Mouse (Mus musculus) embryo, embryonic 10.5 days (tissue): ENCODE measurements around the gene Prl7c1.
"Not testable (repeated sequence)": the region's sequence is repeated elsewhere in the genome, so short reads cannot be mapped to it uniquely, and the experiment has no call there.

ENCODE experiments used
- DNase-seq: peaks from one replicate; pipeline ENCODE4 v3.0.0-alpha.2; 2015; ENCODE audit warnings: low spot score

The Prl7c1 gene

DNA sequence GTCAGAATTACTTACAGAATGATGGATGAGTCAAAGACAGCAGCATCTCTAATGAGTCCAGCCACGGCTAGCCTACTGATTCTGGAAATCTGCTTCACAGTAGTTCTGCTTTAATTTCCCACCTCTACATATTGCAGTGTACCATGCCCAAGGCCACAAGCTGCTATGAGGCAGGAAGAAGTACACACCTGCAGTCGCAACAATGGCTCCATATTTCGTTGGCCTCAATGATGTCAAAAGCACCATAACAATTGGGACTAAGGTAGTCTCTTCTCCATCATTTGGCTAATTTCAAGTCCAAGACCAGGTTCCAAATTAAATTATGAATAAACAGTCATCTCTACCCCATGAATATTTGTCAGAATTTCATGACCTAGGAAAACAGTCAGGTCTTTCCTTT is at the start of gene Prl7c1:
TSS of gene Prl7c1 (minus strand) at position 101 of the 400 bp plus-strand sequence.
- DNase-seq, result not testable (repeated sequence)

DNA sequence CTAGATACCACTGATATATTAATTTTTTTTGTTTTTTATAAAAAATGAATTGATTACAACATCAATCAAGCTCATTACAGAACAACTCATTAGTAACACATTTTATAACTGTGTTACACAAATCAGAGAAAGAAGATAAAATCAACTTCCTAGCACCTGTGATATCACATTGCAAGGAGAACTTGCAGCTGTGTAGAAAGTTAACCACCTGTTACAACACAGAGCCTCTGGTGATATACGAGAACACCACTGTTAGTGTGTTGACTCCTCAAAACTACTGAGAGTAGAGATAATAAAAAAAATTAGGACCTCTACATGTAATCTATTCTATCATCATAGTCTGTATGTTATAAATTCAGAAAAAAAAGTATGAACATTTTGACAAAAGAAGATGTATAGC is 22.2 kb upstream of the Prl7c1 start:
- DNase-seq, result no peak

DNA sequence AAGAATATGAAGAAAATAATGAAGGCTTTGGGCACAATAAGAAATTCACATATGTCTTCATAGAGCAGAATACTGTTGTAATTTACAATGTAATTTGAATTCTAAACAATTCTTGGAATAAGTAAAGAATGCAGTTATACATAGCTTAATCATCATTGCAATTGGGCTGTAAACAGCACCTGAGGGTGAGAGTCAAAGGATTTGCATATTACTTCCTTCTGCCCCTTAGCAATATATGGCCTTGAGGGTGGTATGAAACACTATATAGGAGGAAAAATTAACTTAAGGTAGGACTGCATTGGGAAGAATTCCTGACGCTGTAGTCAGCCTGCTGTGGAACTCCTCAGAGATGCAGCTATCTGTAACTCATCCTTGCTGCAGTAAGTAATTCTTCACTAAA is 20.8 kb upstream of the Prl7c1 start, which contains the start of gene Prl2a1:
TSS of gene Prl2a1 (plus strand) at position 301 of the 400 bp plus-strand sequence.
- no peak for DNase-seq

DNA sequence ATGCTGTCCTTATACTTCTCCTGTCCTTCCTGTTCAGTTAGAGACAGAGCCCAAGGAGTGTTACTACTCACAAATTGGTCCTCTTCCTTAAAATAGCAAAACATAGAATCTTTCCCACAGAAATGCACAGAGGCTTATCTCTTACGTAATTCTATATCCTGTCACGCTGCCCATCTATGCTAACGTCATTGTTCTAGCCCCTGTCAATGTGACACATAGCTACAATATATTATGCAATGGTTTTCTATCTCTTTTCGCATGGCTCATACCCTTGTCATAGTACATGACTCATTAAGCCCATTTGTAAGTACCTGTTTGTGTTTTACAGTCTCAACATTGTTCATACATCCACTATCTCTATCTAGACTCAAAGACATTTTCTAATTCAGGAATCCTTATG is 18.7 kb upstream of the Prl7c1 start:
- no peak for DNase-seq

DNA sequence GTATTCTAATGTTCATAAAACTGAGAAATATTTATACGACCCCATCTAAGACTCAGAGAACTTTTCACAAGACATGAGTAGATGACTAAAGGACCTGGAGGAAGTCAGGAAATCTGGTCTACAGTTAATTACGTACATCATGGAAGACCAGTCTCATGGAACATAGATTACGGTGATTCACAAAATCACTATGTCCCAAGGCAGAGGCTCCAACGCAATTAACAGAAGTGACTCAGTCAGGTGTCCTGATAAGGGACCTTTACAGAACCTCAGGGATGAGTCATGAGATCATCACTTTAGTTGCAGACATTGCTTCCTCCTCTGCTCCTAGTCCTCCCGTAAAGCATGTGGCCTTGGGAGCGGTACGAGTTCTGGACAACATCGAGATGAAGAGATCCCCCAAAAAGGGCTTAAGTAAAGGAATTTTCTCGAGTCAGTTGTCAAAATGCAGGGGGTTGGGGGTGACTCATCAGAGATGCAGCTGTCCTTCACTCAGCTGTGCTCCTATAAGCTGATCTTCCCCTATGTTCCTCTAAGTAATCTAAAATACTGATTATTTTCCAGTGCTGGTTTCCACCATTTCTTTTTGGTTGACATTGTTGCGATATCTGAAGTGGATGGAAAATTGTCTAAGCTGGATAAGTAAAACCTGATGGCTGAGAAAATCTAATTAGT is 46.0 kb downstream of the Prl7c1 start:
- DNase-seq, result no peak

DNA sequence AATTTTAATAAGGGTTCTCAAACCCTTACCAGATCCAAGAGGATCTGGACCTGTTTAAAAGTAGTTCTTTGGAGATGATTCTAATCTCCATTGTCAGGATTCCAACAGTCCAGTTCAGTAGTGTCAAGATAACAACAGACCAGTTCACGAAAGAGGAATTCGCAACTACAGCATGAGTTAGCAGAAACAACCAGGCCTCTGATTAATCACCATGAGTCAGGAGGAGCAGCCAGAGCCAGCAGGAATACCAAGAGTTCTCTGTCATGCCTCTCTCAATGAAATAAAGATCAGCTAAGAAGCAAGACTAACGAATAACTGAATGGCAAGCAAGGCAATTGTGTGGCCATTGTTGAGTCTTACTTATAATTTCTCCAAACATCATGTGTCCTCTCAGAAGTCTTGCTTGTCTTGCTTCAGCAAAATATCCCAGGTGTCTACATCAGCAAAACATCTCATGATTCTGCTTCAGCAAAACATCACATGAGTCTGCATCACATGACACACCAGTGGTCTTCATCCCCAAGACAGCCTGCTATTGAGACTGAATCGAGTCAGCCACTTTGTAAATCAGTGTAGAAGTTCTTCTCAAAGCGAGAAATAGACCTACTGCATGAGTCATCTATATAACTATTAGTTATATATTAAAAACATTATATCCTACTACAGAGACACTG is 50.2 kb downstream of the Prl7c1 start:
- DNase-seq, result not testable (repeated sequence)

DNA sequence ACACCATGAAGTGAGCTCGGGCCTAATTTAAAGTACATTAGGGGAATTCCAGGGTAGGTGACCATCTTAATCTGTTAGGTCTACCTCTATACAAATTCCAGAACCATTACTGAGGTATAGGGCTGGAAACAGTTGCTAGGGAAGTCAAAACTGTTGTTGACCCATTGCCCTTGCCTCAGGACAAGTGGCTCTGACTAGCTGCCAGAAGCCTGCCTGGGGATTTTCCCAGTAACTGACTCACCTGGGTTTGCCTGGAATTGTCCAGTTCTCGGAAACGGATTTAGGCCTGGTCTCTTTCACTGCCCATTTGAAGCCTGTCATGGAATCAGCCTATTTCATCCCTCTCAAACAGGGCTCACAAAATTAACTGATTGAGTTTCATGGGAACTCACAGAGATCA is 55.5 kb downstream of the Prl7c1 start:
- DNase-seq, result not testable (repeated sequence)
